8 mouse cellular contexts compared by ENCODE assay signal in the genomic region with DNA sequence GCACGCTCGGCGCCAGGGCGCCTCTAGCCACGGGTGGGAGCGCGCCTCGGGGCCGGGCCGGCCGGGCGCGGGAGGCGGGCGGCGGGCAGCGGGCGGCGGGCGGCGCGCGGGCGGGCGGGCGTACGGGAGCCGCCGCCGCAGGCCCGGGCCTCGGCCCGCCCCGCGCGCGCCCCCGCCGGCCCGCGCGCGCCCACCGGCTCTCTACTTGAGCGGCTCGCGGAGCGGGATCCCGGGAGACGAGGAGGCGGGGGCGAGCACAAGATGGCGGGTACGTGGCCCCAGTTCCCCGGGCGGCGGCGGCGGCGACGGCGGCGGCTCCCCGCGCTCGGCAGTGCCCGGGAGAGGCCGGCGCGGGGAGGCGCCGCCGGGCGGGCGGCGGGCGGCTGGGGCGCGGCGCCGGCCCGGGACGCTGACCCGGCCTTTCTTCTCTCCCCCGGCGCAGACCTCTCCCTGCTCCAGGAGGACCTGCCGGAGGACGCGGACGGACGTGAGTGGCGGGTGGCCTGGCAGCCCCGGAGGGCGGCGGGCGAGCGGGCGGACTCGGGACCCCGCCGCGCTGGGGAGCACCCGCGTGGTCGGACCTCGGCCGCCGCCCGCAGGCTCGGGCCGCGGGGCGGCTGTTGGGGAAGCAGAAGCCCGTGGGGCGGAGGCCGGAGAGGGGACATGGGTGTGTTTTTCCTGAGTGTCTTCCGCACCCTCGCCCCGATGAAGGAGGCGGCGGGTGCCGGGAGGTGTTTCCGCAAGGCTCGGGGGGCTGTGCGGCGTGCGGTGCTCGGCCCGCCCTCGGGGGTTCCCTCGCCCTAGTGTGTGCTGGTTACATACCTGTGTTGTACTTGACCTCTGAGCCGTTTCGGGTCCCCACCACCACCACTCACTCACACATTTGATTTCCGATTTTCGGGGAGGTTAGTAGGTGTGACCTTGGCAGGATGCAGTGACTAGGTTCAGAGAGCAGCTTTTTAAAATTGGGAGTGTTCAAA. TPM values are rescaled to one million over a fixed set of nuclear protein-coding genes. Genes with fewer than 3 reads are reported as not detected.
A peak's percentile ranks its signal among the peaks of the same experiment; 100 is the strongest.
DNase-seq lines count a peak whose midpoint lies in the region; ATAC-seq and TF ChIP-seq lines count a peak whose summit lies in the region.

No protein-coding gene starts in this region.

- peak overlapping the region; percentile 99 for H3K27ac ChIP-seq in embryonic facial prominence, embryonic 14.5 days (replicated peaks; ENCODE audit: low read depth, low read length)
- H3K27ac ChIP-seq in heart, embryonic 11.5 days (ENCODE audit: low read depth, low read length): peak overlapping the region; percentile 99
- H3K27ac ChIP-seq in kidney, embryonic 14.5 days (ENCODE audit: low read depth, low read length): peak overlapping the region; percentile 98
- peak overlapping the region; percentile 86 for H3K27ac ChIP-seq in liver, embryonic 12.5 days

- H3ac ChIP-seq in myocyte (ENCODE audit: control insufficient read depth, insufficient read length): peak overlapping the region; percentile 98

- peak; percentile 64 for ATAC-seq in embryonic facial prominence, embryonic 14.5 days (ENCODE audit: low read depth)
- ATAC-seq in heart, embryonic 11.5 days (replicated peaks; ENCODE audit: insufficient number of reproducible peaks, low FRiP score, low TSS enrichment): peak; percentile 74
- peak; percentile 72 for ATAC-seq in kidney, embryonic 14.5 days (ENCODE audit: low FRiP score, low TSS enrichment)
- ATAC-seq in liver, embryonic 12.5 days: peak; percentile 58

- peaks cover 50% of the 10 kb centered on the region for H3K79me2 ChIP-seq in myocyte (ENCODE audit: control insufficient read depth, insufficient read depth)

- peak overlapping the region; percentile 96 for H3K4me3 ChIP-seq in embryonic facial prominence, embryonic 14.5 days (ENCODE audit: low read depth, low read length)
- H3K4me3 ChIP-seq in heart, embryonic 11.5 days (ENCODE audit: low read depth, low read length): peak overlapping the region; percentile 96
- peak overlapping the region; percentile 97 for H3K4me3 ChIP-seq in kidney, embryonic 14.5 days (ENCODE audit: low read length)
- H3K4me3 ChIP-seq in liver, embryonic 12.5 days: peak overlapping the region; percentile 87
- H3K4me3 ChIP-seq in myocyte: peak overlapping the region; percentile 49

- H3K9me3 ChIP-seq in embryonic facial prominence, embryonic 14.5 days (ENCODE audit: control insufficient read depth, low read length): no peaks in the 10 kb centered on the region
- no peaks in the 10 kb centered on the region for H3K9me3 ChIP-seq in heart, embryonic 11.5 days (replicated peaks; ENCODE audit: control insufficient read depth, low read length)
- H3K9me3 ChIP-seq in kidney, embryonic 14.5 days (ENCODE audit: control insufficient read depth, low read length): no peaks in the 10 kb centered on the region
- H3K9me3 ChIP-seq in liver, embryonic 12.5 days (replicated peaks): no peaks in the 10 kb centered on the region

- under 1% methylated on average over 19 of the region's 135 CpGs for WGBS in embryonic facial prominence, embryonic 14.5 days
- under 1% methylated on average over 59 of the region's 135 CpGs for WGBS in heart, embryonic 11.5 days (ENCODE audit: insufficient replicate concordance)
- WGBS in kidney, embryonic 14.5 days: under 1% methylated on average over 66 of the region's 135 CpGs
- 1% methylated on average over 68 of the region's 135 CpGs for WGBS in liver, embryonic 12.5 days (ENCODE audit: insufficient replicate concordance)

- TF ChIP-seq POLR2A in myocyte (IDR thresholded peaks at IDR 0.05; ENCODE audit: insufficient read length, low read depth): peak; percentile 9

- H3K36me3 ChIP-seq in embryonic facial prominence, embryonic 14.5 days (ENCODE audit: control insufficient read depth, insufficient read depth, low read length): peaks cover 20% of the 10 kb centered on the region; the same call in 1 of the 2 replicates
- 0 out of 2 replicates have a peak, but pooled peaks cover 5% of the 10 kb centered on the region for H3K36me3 ChIP-seq in heart, embryonic 11.5 days (ENCODE audit: control insufficient read depth, insufficient read depth, low read length)
- peaks cover 10% of the 10 kb centered on the region; the same call in 1 of the 2 replicates for H3K36me3 ChIP-seq in kidney, embryonic 14.5 days (ENCODE audit: control insufficient read depth, insufficient read depth, low read length)
- peaks cover 24% of the 10 kb centered on the region for H3K36me3 ChIP-seq in liver, embryonic 12.5 days
- H3K36me3 ChIP-seq in myocyte (ENCODE audit: control insufficient read depth, insufficient read depth): no peaks in the 10 kb centered on the region

- peak overlapping the region; percentile 76 for H3K4me2 ChIP-seq in embryonic facial prominence, embryonic 14.5 days (ENCODE audit: low read depth, low read length)
- H3K4me2 ChIP-seq in heart, embryonic 11.5 days: peak overlapping the region; percentile 76
- peak overlapping the region; percentile 70 for H3K4me2 ChIP-seq in kidney, embryonic 14.5 days (replicated peaks; ENCODE audit: low read depth, low read length)
- H3K4me2 ChIP-seq in liver, embryonic 12.5 days: peak overlapping the region; percentile 90
- H3K4me2 ChIP-seq in myocyte (ENCODE audit: low read depth): peak overlapping the region; percentile 89

- peak overlapping the region; percentile 99 for H3K9ac ChIP-seq in embryonic facial prominence, embryonic 14.5 days (ENCODE audit: low read depth, low read length)
- H3K9ac ChIP-seq in heart, embryonic 11.5 days (ENCODE audit: low read depth, low read length): peak overlapping the region; percentile 98
- H3K9ac ChIP-seq in kidney, embryonic 14.5 days (ENCODE audit: low read depth, low read length): peak overlapping the region; percentile 98
- H3K9ac ChIP-seq in liver, embryonic 12.5 days: peak overlapping the region; percentile 93

- H3K27me3 ChIP-seq in embryonic facial prominence, embryonic 14.5 days (replicated peaks; ENCODE audit: control insufficient read depth, insufficient read depth, low read length): no peaks in the 10 kb centered on the region
- no peaks in the 10 kb centered on the region for H3K27me3 ChIP-seq in heart, embryonic 11.5 days (ENCODE audit: control insufficient read depth, insufficient read depth, low read length)
- no peaks in the 10 kb centered on the region for H3K27me3 ChIP-seq in kidney, embryonic 14.5 days (ENCODE audit: control insufficient read depth, insufficient read depth, low read length)
- no peaks in the 10 kb centered on the region for H3K27me3 ChIP-seq in liver, embryonic 12.5 days (replicated peaks)
- H3K27me3 ChIP-seq in myocyte (ENCODE audit: control insufficient read depth, insufficient read depth, insufficient read length): no peaks in the 10 kb centered on the region

- peak; percentile 79 to 80 for DNase-seq in B cell, adult 2 months
- peak; percentile 83 to 90 for DNase-seq in adrenal gland, postnatal 36 days
- DNase-seq in embryonic facial prominence, embryonic 14.5 days (ENCODE audit: low spot score): peak; percentile 90
- peak; percentile 78 to 82 for DNase-seq in spleen, postnatal 36 days (ENCODE audit: low spot score in 2 of 2)

- H3K4me1 ChIP-seq in embryonic facial prominence, embryonic 14.5 days (ENCODE audit: control insufficient read depth, insufficient read depth, low read length): peaks cover 7% of the 10 kb centered on the region
- peaks cover 16% of the 10 kb centered on the region for H3K4me1 ChIP-seq in heart, embryonic 11.5 days (ENCODE audit: control insufficient read depth, insufficient read depth, low read length)
- peaks cover 4% of the 10 kb centered on the region; the same call in 1 of the 2 replicates for H3K4me1 ChIP-seq in kidney, embryonic 14.5 days (ENCODE audit: control insufficient read depth, insufficient read depth, low read length)
- peaks cover 34% of the 10 kb centered on the region for H3K4me1 ChIP-seq in liver, embryonic 12.5 days

TF ChIP-seq in myocyte, 11 proteins besides CTCF, POLR2A, EP300 and RAD21:
- TF ChIP-seq USF1 (IDR thresholded peaks at IDR 0.05; ENCODE audit: low read depth): no peak
- TF ChIP-seq MYOG (IDR thresholded peaks at IDR 0.05; ENCODE audit: control insufficient read depth in 1 of 3, insufficient read depth in 1 of 3, insufficient read length in 2 of 3, low read depth in 2 of 3): no peak
- TF ChIP-seq MYOD1 (IDR thresholded peaks at IDR 0.05; ENCODE audit: control insufficient read depth in 1 of 3, insufficient read length in 2 of 3, low read depth in 2 of 3): peak in 1 of 3 experiments; percentile 3
- no peak for TF ChIP-seq POLR2AphosphoS2 (IDR thresholded peaks at IDR 0.05; ENCODE audit: insufficient read length, low read depth)
- no peak for TF ChIP-seq TCF12 (IDR thresholded peaks at IDR 0.05; ENCODE audit: insufficient read depth, poor library complexity, severe bottlenecking)
- no peak for TF ChIP-seq REST (IDR thresholded peaks at IDR 0.05; ENCODE audit: insufficient read depth, insufficient read length)

RNA-seq across cellular contexts. Expression of a gene that starts 1.1 kb away (rescaled TPM):
- 10 to 100 TPM; 67.6 to 72.7 TPM for total RNA-seq in adrenal gland, postnatal 36 days (2021)
- 39.5 and 43.3 TPM in 2 replicates for polyA plus RNA-seq in embryonic facial prominence, embryonic 14.5 days (2014; fragmentation: Nextera tagmentation; extraction: Ambion mirVana)
- 31.4 and 36.5 TPM in 2 replicates for polyA plus RNA-seq in heart, embryonic 11.5 days (2014; fragmentation: Nextera tagmentation; extraction: Ambion mirVana)
- polyA plus RNA-seq in kidney, embryonic 14.5 days (2014; fragmentation: Nextera tagmentation; extraction: Ambion mirVana): 37.4 and 53.5 TPM in 2 replicates
- 17.9 and 18.1 TPM in 2 replicates for polyA plus RNA-seq in liver, embryonic 12.5 days (2016; fragmentation: Nextera tagmentation; extraction: Ambion mirVana)
- 44.9 TPM for polyA plus RNA-seq in myocyte (2012; fragmentation: generic; extraction: Trizol)

RNA-seq across cellular contexts. Expression of a gene that starts 10.9 kb away (rescaled TPM):
- 10 to 100 TPM; 40.9 to 50.1 TPM for total RNA-seq in adrenal gland, postnatal 36 days (2021)
- polyA plus RNA-seq in embryonic facial prominence, embryonic 14.5 days (2014; fragmentation: Nextera tagmentation; extraction: Ambion mirVana): 57.6 and 63.5 TPM in 2 replicates
- polyA plus RNA-seq in heart, embryonic 11.5 days (2014; fragmentation: Nextera tagmentation; extraction: Ambion mirVana): 32.7 and 33.2 TPM in 2 replicates
- 21.2 and 38.0 TPM in 2 replicates for polyA plus RNA-seq in kidney, embryonic 14.5 days (2014; fragmentation: Nextera tagmentation; extraction: Ambion mirVana)
- polyA plus RNA-seq in liver, embryonic 12.5 days (2016; fragmentation: Nextera tagmentation; extraction: Ambion mirVana): 7.0 and 7.7 TPM in 2 replicates
- 60.7 TPM for polyA plus RNA-seq in myocyte (2012; fragmentation: generic; extraction: Trizol)

Comparison
In these comparisons a context has a peak if more than half of its experiments do, and no peak if none do; other contexts are left out.
1. Peak in every context shown above with its lines: DNase-seq, ATAC-seq, H3K4me3 ChIP-seq and H3K27ac ChIP-seq.